Mouse (Mus musculus): ENCODE measurements around the gene 4930470P17Rik. TPM values are rescaled to one million over a fixed set of nuclear protein-coding genes. Genes with fewer than 3 reads are reported as not detected.

4930470P17Rik gene
- polyA plus RNA-seq, 1 experiment: not detected

DNA sequence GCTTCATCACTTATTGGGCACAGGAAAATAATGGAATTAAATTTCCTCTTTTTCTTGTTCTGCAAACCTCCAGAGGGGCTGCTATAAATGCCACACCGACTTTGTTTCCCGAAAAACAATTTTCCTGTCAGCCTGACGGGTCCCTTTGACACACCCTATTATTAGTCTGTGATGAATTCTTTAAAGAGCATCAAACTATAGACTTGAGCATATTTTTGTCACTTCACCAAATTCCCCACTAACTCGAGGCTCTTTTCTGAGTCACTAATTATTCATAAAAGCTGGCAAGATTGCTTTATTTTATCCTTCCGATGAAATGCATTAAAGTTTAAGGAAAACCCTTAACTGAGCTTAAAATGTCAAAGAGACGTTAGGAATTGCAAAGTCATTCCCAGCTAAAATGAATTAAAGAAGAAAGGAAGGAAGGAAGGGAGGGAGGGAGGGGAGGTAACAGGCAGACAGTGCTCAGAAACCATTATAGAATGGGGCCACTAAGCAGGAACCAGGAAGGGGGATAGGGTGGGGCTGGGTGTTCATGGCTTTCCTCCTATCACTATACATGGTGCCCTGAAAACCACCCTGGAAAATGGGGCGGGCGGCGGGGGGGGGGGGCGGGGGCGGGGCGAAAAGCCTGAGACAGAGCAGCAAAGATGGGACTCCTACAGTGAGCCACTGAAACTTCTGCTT is 67.6 kb downstream of the 4930470P17Rik start:
- peaks cover 2% of the 10 kb centered on the region; the same call in 1 of the 2 replicates for H3K4me1 ChIP-seq (ENCODE audit: control insufficient read depth, insufficient read depth, low read length)
- no peak for TF ChIP-seq CTCF (IDR thresholded peaks at IDR 0.05; ENCODE audit: borderline replicate concordance, insufficient read depth, low read length)
- no peak for TF ChIP-seq POLR2A (IDR thresholded peaks at IDR 0.05; ENCODE audit: low read depth, low read length)
- no peak overlapping the region for H3K27ac ChIP-seq (ENCODE audit: insufficient read depth, low read length)
- H3K4me3 ChIP-seq (ENCODE audit: insufficient read depth, low read length): no peak overlapping the region

DNA sequence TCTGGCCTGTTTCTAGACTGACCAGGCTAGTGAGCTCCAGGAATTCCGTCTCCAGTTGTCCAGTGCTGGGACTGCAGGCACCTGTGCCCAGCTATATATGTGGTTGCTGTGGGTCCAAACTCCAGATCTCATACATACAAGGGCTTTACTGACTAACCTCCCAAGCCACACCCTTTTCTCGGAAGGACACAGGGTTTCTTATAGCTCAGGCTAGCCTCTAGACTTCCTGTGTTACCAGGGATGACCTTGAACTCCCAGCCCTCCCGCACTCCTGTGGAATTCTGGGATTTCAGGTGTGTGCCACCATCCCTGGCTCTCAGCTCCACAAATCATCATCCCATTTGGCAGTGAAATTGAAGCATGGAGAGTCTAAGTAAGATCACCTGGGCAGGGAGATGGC is 71.6 kb downstream of the 4930470P17Rik start:
- H3K4me1 ChIP-seq (ENCODE audit: control insufficient read depth, insufficient read depth, low read length): peaks cover 8% of the 10 kb centered on the region
- no peak overlapping the region for H3K4me3 ChIP-seq (ENCODE audit: insufficient read depth, low read length)
- H3K27ac ChIP-seq (ENCODE audit: insufficient read depth, low read length): no peak overlapping the region
- TF ChIP-seq POLR2A (IDR thresholded peaks at IDR 0.05; ENCODE audit: low read depth, low read length) (no peak), CTCF (IDR thresholded peaks at IDR 0.05; ENCODE audit: borderline replicate concordance, insufficient read depth, low read length) (no peak)

DNA sequence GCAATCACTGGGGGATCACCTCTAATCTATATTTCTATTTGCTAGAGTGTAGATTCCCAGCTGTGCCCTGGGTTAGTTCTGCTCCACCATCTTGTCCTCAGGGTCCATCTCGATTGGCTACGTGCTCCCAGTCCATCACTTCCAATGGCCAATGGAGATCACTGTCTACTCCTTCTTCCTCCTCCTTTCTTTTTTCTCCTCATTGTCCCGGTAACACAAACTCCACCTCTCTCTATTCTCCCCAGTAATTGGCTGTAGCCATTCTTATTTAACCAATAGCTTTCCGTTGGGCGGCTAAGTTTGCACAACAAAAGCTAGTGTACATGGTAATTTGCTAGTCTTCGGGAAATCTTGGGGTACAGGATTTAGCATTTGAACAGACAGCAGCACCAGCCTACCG is 72.1 kb downstream of the 4930470P17Rik start:
- H3K4me3 ChIP-seq (ENCODE audit: insufficient read depth, low read length): no peak overlapping the region
- peaks cover 7% of the 10 kb centered on the region for H3K4me1 ChIP-seq (ENCODE audit: control insufficient read depth, insufficient read depth, low read length)
- TF ChIP-seq POLR2A (IDR thresholded peaks at IDR 0.05; ENCODE audit: low read depth, low read length): no peak
- TF ChIP-seq CTCF (IDR thresholded peaks at IDR 0.05; ENCODE audit: borderline replicate concordance, insufficient read depth, low read length): no peak
- H3K27ac ChIP-seq (ENCODE audit: insufficient read depth, low read length): no peak overlapping the region

Other genes with a start within 250 kb of the 4930470P17Rik start
- gene Bcas1, start 174.2 kb downstream of the 4930470P17Rik start, polyA plus RNA-seq (2011; ENCODE audit: insufficient read length, low read depth, missing spikeins): not detected in 2 replicates
- 111 and 137 TPM in 2 replicates for gene Pfdn4, start 105.6 kb downstream of the 4930470P17Rik start, polyA plus RNA-seq (2011; ENCODE audit: insufficient read length, low read depth, missing spikeins)
- not detected in 2 replicates for gene Cyp24a1, start 104.9 kb downstream of the 4930470P17Rik start, polyA plus RNA-seq (2011; ENCODE audit: insufficient read length, low read depth, missing spikeins)
- gene Dok5, start 129.8 kb upstream of the 4930470P17Rik start, polyA plus RNA-seq (2011; ENCODE audit: insufficient read length, low read depth, missing spikeins): 10.7 and 12.0 TPM in 2 replicates

Data from embryonic fibroblast, embryonic 13.5 days (primary cell).